Mouse (Mus musculus): ENCODE results near the gene Grip1.
"Not testable (repeated sequence)": the region's sequence is repeated elsewhere in the genome, so short reads cannot be mapped to it uniquely, and the experiment has no call there.

The Grip1 gene

GRCm38 (mm10) chr10:120035211-120035733 is 581.6 kb downstream of the Grip1 start:
- intact Hi-C loops (cut with DNase I) = no loop called here

- intact Hi-C loops (cut with DNase I) = no loop called here
Observed at GRCm38 (mm10) chr10:120035824-120036223, 582.2 kb downstream of the Grip1 start.

GRCm38 (mm10) chr10:120038194-120038593 is 584.6 kb downstream of the Grip1 start:
- intact Hi-C loops (cut with DNase I) = no loop called here

- intact Hi-C loops (cut with DNase I) = no loop called here
Observed at GRCm38 (mm10) chr10:120044237-120044636, 590.6 kb downstream of the Grip1 start.

GRCm38 (mm10) chr10:120044714-120045234 is 591.1 kb downstream of the Grip1 start:
- intact Hi-C loops (cut with DNase I) = no loop called here

GRCm38 (mm10) chr10:120060579-120061237 is 607.1 kb downstream of the Grip1 start:
- intact Hi-C loops (cut with DNase I) = no loop called here

- intact Hi-C loops (cut with DNase I) = no loop called here
Observed at GRCm38 (mm10) chr10:120061238-120062130, 607.9 kb downstream of the Grip1 start.

- intact Hi-C loops (cut with DNase I) = loop anchor here (2.0 kb wide), 1 partner anchor 60 kb away; no protein-coding TSS in a partner anchor
Observed at GRCm38 (mm10) chr10:120064424-120064823, 610.8 kb downstream of the Grip1 start.

GRCm38 (mm10) chr10:120066319-120066718 is 612.7 kb downstream of the Grip1 start:
- intact Hi-C loops (cut with DNase I) = no loop called here

- intact Hi-C loops (cut with DNase I) = no loop called here
Observed at GRCm38 (mm10) chr10:120077850-120078249, 624.2 kb downstream of the Grip1 start.

GRCm38 (mm10) chr10:120092548-120092947 is 638.9 kb downstream of the Grip1 start:
- intact Hi-C loops (cut with DNase I) = no loop called here

- intact Hi-C loops (cut with DNase I) = no loop called here
Observed at GRCm38 (mm10) chr10:120095136-120095535, 641.5 kb downstream of the Grip1 start.

GRCm38 (mm10) chr10:120095716-120096115 is 642.1 kb downstream of the Grip1 start:
- intact Hi-C loops (cut with DNase I) = no loop called here

- intact Hi-C loops (cut with DNase I) = no loop called here
Observed at GRCm38 (mm10) chr10:120097564-120097963, 643.9 kb downstream of the Grip1 start.

- intact Hi-C loops (cut with DNase I) = no loop called here
Observed at GRCm38 (mm10) chr10:120100806-120101205, 647.2 kb downstream of the Grip1 start.

GRCm38 (mm10) chr10:120111691-120112319 is 658.2 kb downstream of the Grip1 start:
- intact Hi-C loops (cut with DNase I) = no loop called here

- intact Hi-C loops (cut with DNase I) = no loop called here
Observed at GRCm38 (mm10) chr10:120112507-120113396, 659.1 kb downstream of the Grip1 start, which contains the start of gene Helb. Helb (minus strand) TSS chr10:120112987.

- intact Hi-C loops (cut with DNase I) = not testable (repeated sequence)
Observed at GRCm38 (mm10) chr10:120113482-120113881, 659.9 kb downstream of the Grip1 start.

GRCm38 (mm10) chr10:120113980-120114379 is 660.4 kb downstream of the Grip1 start:
- intact Hi-C loops (cut with DNase I) = no loop called here

- intact Hi-C loops (cut with DNase I) = no loop called here
Observed at GRCm38 (mm10) chr10:120114493-120114892, 660.9 kb downstream of the Grip1 start.

All from adrenal gland (tissue).